Mouse (Mus musculus) forebrain, postnatal 0 days (tissue): Measurements from ENCODE around the gene Jsrp1. TPM values are rescaled to one million over a fixed set of nuclear protein-coding genes. Genes with fewer than 3 reads are reported as not detected.

Experiments
- ATAC-seq: fragments of 200-750 bp; cut with Nextera tagmentation; 2 replicates; pipeline ENCODE4 v1.8.0; 2017; ENCODE audit warnings: mild to moderate bottlenecking, moderate library complexity
- DNase-seq: peaks from one replicate; pipeline ENCODE4 v3.0.0-alpha.2; 2015
- H3K27ac ChIP-seq: fragments of 300-500 bp; sonication (generic); 2 replicates; pipeline ENCODE4 v1.5.1; 2014; ENCODE audit warnings: low read depth, mild to moderate bottlenecking, antibody characterized with exemption, low read length, moderate library complexity, mixed read lengths
- H3K27me3 ChIP-seq: fragments of 300-500 bp; sonication (generic); 2 replicates; pipeline ENCODE4 v1.6.1; 2014; ENCODE audit warnings: mild to moderate bottlenecking, low read length, mixed read lengths; ENCODE audit not compliant: insufficient read depth
- H3K36me3 ChIP-seq: fragments of 300-500 bp; sonication (generic); 2 replicates; pipeline ENCODE4 v1.6.1; 2014; ENCODE audit warnings: mild to moderate bottlenecking, moderate library complexity; ENCODE audit not compliant: insufficient read depth
- H3K4me1 ChIP-seq: fragments of 300-500 bp; sonication (generic); 2 replicates; pipeline ENCODE4 v1.6.1; 2014; ENCODE audit warnings: antibody characterized with exemption; ENCODE audit not compliant: insufficient read depth
- H3K4me2 ChIP-seq: fragments of 300-500 bp; sonication (generic); 2 replicates; pipeline ENCODE4 v1.6.1; 2014; ENCODE audit warnings: low read depth, mild to moderate bottlenecking, moderate library complexity
- H3K4me3 ChIP-seq: fragments of 300-500 bp; sonication (generic); 2 replicates; pipeline ENCODE4 v1.5.1; 2014; ENCODE audit warnings: low read depth, low read length, mixed read lengths
- H3K9ac ChIP-seq: fragments of 300-500 bp; sonication (generic); 2 replicates; pipeline ENCODE4 v1.6.1; 2014; ENCODE audit warnings: mild to moderate bottlenecking
- H3K9me3 ChIP-seq: fragments of 300-500 bp; sonication (generic); 2 replicates; pipeline ENCODE4 v1.6.1; 2016; ENCODE audit warnings: low read length
- CTCF ChIP-seq: sonication (generic); IDR thresholded peaks from 2 replicates; pipeline ENCODE4 v1.5.1; 2016; ENCODE audit warnings: antibody characterized with exemption, control low read depth, low read depth
- WGBS: fragments of 180-500 bp; shearing (Covaris S2); extraction: QIAGEN DNeasy Blood & Tissue Kit; methylation state at CpG from one replicate; pipeline ENCODE4 v1.1.7; 2014; 5-methylcytosine and 5-hydroxymethylcytosine counted together
- microRNA counts: library from miRNA; unstranded; fragments of <30 nt; microRNA quantifications from one replicate; lab custom pipeline; 2015
- microRNA-seq, 2 experiments: library from miRNA; unstranded; fragments of <30 nt; microRNA quantifications; one replicate each; pipeline ENCODE4; 2016
- polyA plus RNA-seq: library from polyadenylated mRNA; unstranded; fragments of >200 nt; fragmentation: Nextera tagmentation; extraction: Ambion mirVana; gene quantifications from 2 replicates; pipeline ENCODE4 v1.2.1, GENCODE M21; 2015
- total RNA-seq: library from RNA; depleted of rRNA; stranded (reverse); fragments of >200 nt; gene quantifications from 2 replicates; pipeline ENCODE4 v1.2.3, GENCODE M21; 2014; rRNA removed

The Jsrp1 gene
- total and polyA plus RNA-seq, 2 experiments from 2014 or later = 0.38 to 0.76 TPM

GRCm38 (mm10) chr10:80766161-80766815 is 47.0 kb downstream of the Jsrp1 start:
- peaks cover 58% of the 10 kb centered on the region for H3K36me3 ChIP-seq
- no peaks in the 10 kb centered on the region for H3K9me3 ChIP-seq
- no peak for TF ChIP-seq CTCF

GRCm38 (mm10) chr10:80765746-80766145 is 47.6 kb downstream of the Jsrp1 start:
- Histone ChIP-seq H3K27ac (no peak overlapping the region), H3K4me2 (no peak overlapping the region), H3K4me1 (no peaks in the 10 kb centered on the region; the same call in 1 of the 2 replicates), H3K27me3 (no peaks in the 10 kb centered on the region), H3K9me3 (no peaks in the 10 kb centered on the region), H3K4me3 (no peak overlapping the region), H3K36me3 (peaks cover 53% of the 10 kb centered on the region), H3K9ac (no peak overlapping the region)
- WGBS = 84% methylated on average over 2 of the region's 2 CpGs
- TF ChIP-seq CTCF = no peak
- ATAC-seq (no peak), DNase-seq (no peak)

More at GRCm38 (mm10) chr10:80766161-80766815, 47.0 kb downstream of the Jsrp1 start:
- no peak overlapping the region for H3K4me3 ChIP-seq
- WGBS = 84% methylated on average over 10 of the region's 10 CpGs
- ATAC-seq (no peak), DNase-seq (no peak)
- no peak overlapping the region for H3K4me2 ChIP-seq
- H3K4me1 ChIP-seq = no peaks in the 10 kb centered on the region; the same call in 1 of the 2 replicates
- H3K9ac ChIP-seq = no peak overlapping the region
- no peaks in the 10 kb centered on the region for H3K27me3 ChIP-seq
- H3K27ac ChIP-seq = no peak overlapping the region

GRCm38 (mm10) chr10:80763502-80763901 is 49.8 kb downstream of the Jsrp1 start:
- no peaks in the 10 kb centered on the region for H3K9me3 ChIP-seq
- no peak overlapping the region for H3K4me3 ChIP-seq
- no peak overlapping the region for H3K9ac ChIP-seq
- no peak for TF ChIP-seq CTCF
- 95% methylated on average over 2 of the region's 2 CpGs for WGBS
- H3K4me2 ChIP-seq = no peak overlapping the region
- peaks cover 34% of the 10 kb centered on the region for H3K36me3 ChIP-seq
- H3K4me1 ChIP-seq = no peaks in the 10 kb centered on the region; the same call in 1 of the 2 replicates
- no peaks in the 10 kb centered on the region for H3K27me3 ChIP-seq
- DNase-seq (no peak), ATAC-seq (no peak)
- no peak overlapping the region for H3K27ac ChIP-seq

- DNase-seq (no peak), ATAC-seq (no peak)
- Histone ChIP-seq H3K4me3 (no peak overlapping the region), H3K36me3 (peaks cover 19% of the 10 kb centered on the region), H3K27me3 (no peaks in the 10 kb centered on the region), H3K27ac (no peak overlapping the region), H3K4me2 (no peak overlapping the region), H3K9me3 (no peaks in the 10 kb centered on the region), H3K9ac (no peak overlapping the region), H3K4me1 (peaks cover 9% of the 10 kb centered on the region)
- 72% methylated on average over 3 of the region's 3 CpGs for WGBS
- no peak for TF ChIP-seq CTCF
Measured at GRCm38 (mm10) chr10:80761821-80762220, 51.5 kb downstream of the Jsrp1 start.

GRCm38 (mm10) chr10:80760596-80761524 is 52.4 kb downstream of the Jsrp1 start:
- Histone ChIP-seq H3K9me3 (no peaks in the 10 kb centered on the region), H3K4me3 (no peak overlapping the region), H3K4me1 (peaks cover 17% of the 10 kb centered on the region), H3K9ac (no peak overlapping the region), H3K27ac (no peak overlapping the region), H3K4me2 (no peak overlapping the region), H3K27me3 (no peaks in the 10 kb centered on the region), H3K36me3 (peaks cover 10% of the 10 kb centered on the region; the same call in 1 of the 2 replicates)
- no peak for DNase-seq
- no peak for TF ChIP-seq CTCF
- no peak for ATAC-seq
- WGBS = 82% methylated on average over 4 of the region's 4 CpGs

- DNase-seq (no peak), ATAC-seq (no peak)
- Histone ChIP-seq H3K27me3 (no peaks in the 10 kb centered on the region), H3K4me2 (no peak overlapping the region), H3K9me3 (no peaks in the 10 kb centered on the region), H3K4me1 (peaks cover 17% of the 10 kb centered on the region), H3K9ac (no peak overlapping the region), H3K36me3 (no peaks in the 10 kb centered on the region), H3K27ac (no peak overlapping the region), H3K4me3 (no peak overlapping the region)
- 87% methylated on average over 7 of the region's 7 CpGs for WGBS
- no peak for TF ChIP-seq CTCF
Measured at GRCm38 (mm10) chr10:80758651-80759050, 54.6 kb downstream of the Jsrp1 start.

MicroRNA genes within 50 kb of the gene (microRNA counts, 519-probe panel; counts per million panel counts)
- microRNA mmu-miR-1982 (lab: Ali Mortazavi, UCI) = not detected

Small RNA genes lying within 50 kb of the gene (microRNA-seq; reads per million reads assigned to microRNA genes)
- gene Mir1982 = 5.8 to 10.1 reads per million in 2 experiments

Other genes with a start within 250 kb of the Jsrp1 start
- 17.9 and 18.7 TPM in 2 replicates for gene Klf16, start 236.2 kb downstream of the Jsrp1 start, total RNA-seq
- gene Klf16, start 236.2 kb downstream of the Jsrp1 start, polyA plus RNA-seq = 13.3 and 14.1 TPM in 2 replicates
- 156 and 201 TPM in 2 replicates for gene Abhd17a, start 223.2 kb downstream of the Jsrp1 start, total RNA-seq
- 154 and 155 TPM in 2 replicates for gene Abhd17a, start 223.2 kb downstream of the Jsrp1 start, polyA plus RNA-seq
- gene Scamp4, start 210.6 kb downstream of the Jsrp1 start, total RNA-seq = 21.0 and 24.1 TPM in 2 replicates
- 86.8 and 87.9 TPM in 2 replicates for gene Scamp4, start 210.6 kb downstream of the Jsrp1 start, polyA plus RNA-seq
- gene Adat3, start 210.6 kb downstream of the Jsrp1 start, total RNA-seq = 3.0 and 4.9 TPM in 2 replicates
- 4.2 and 4.5 TPM in 2 replicates for gene Adat3, start 210.6 kb downstream of the Jsrp1 start, polyA plus RNA-seq
- gene Gm49322, start 207.5 kb downstream of the Jsrp1 start, total RNA-seq = 1.2 and 2.7 TPM in 2 replicates
- 0.58 and 0.69 TPM in 2 replicates for gene Gm49322, start 207.5 kb downstream of the Jsrp1 start, polyA plus RNA-seq
- 127 and 135 TPM in 2 replicates for gene Csnk1g2, start 190.7 kb downstream of the Jsrp1 start, total RNA-seq
- gene Csnk1g2, start 190.7 kb downstream of the Jsrp1 start, polyA plus RNA-seq = 91.8 and 94.1 TPM in 2 replicates
- 105 and 131 TPM in 2 replicates for gene Btbd2, start 156.4 kb downstream of the Jsrp1 start, total RNA-seq
- gene Btbd2, start 156.4 kb downstream of the Jsrp1 start, polyA plus RNA-seq = 70.4 and 77.6 TPM in 2 replicates
- gene Mknk2, start 135.4 kb downstream of the Jsrp1 start, total RNA-seq = 55.2 and 69.8 TPM in 2 replicates
- 42.4 and 43.6 TPM in 2 replicates for gene Mknk2, start 135.4 kb downstream of the Jsrp1 start, polyA plus RNA-seq
- 54.1 and 57.8 TPM in 2 replicates for gene Mob3a, start 111.5 kb downstream of the Jsrp1 start, total RNA-seq
- gene Mob3a, start 111.5 kb downstream of the Jsrp1 start, polyA plus RNA-seq = 38.9 and 45.9 TPM in 2 replicates
- 37.9 and 39.5 TPM in 2 replicates for gene Izumo4, start 111.3 kb downstream of the Jsrp1 start, total RNA-seq
- 34.4 and 36.7 TPM in 2 replicates for gene Izumo4, start 111.3 kb downstream of the Jsrp1 start, polyA plus RNA-seq
- 137 and 176 TPM in 2 replicates for gene Ap3d1, start 71.2 kb downstream of the Jsrp1 start, total RNA-seq
- gene Ap3d1, start 71.2 kb downstream of the Jsrp1 start, polyA plus RNA-seq = 63.8 and 87.7 TPM in 2 replicates
- 15.9 and 21.7 TPM in 2 replicates for gene Dot1l, start 58.3 kb downstream of the Jsrp1 start, total RNA-seq
- 5.7 and 8.5 TPM in 2 replicates for gene Dot1l, start 58.3 kb downstream of the Jsrp1 start, polyA plus RNA-seq
- 20.4 and 20.6 TPM in 2 replicates for gene Sf3a2, start 15.3 kb downstream of the Jsrp1 start, total RNA-seq
- gene Sf3a2, start 15.3 kb downstream of the Jsrp1 start, polyA plus RNA-seq = 66.4 and 73.7 TPM in 2 replicates
- 81.1 and 89.0 TPM in 2 replicates for gene Plekhj1, start 14.9 kb downstream of the Jsrp1 start, total RNA-seq
- 96.8 and 107 TPM in 2 replicates for gene Plekhj1, start 14.9 kb downstream of the Jsrp1 start, polyA plus RNA-seq
- gene Amh, start 8.3 kb downstream of the Jsrp1 start, total RNA-seq = 0.62 and 0.69 TPM in 2 replicates
- gene Amh, start 8.3 kb downstream of the Jsrp1 start, polyA plus RNA-seq = not detected in 2 replicates
- gene Oaz1, start 13.2 kb upstream of the Jsrp1 start, total RNA-seq = 1,019 and 1,040 TPM in 2 replicates
- 1,146 and 1,244 TPM in 2 replicates for gene Oaz1, start 13.2 kb upstream of the Jsrp1 start, polyA plus RNA-seq
- 23.3 and 23.7 TPM in 2 replicates for gene Lingo3, start 30.5 kb upstream of the Jsrp1 start, total RNA-seq
- gene Lingo3, start 30.5 kb upstream of the Jsrp1 start, polyA plus RNA-seq = 18.5 and 20.3 TPM in 2 replicates
- 158 and 292 TPM in 2 replicates for gene Lsm7, start 41.7 kb upstream of the Jsrp1 start, total RNA-seq
- 306 and 392 TPM in 2 replicates for gene Lsm7, start 41.7 kb upstream of the Jsrp1 start, polyA plus RNA-seq
- gene Sppl2b, start 41.8 kb upstream of the Jsrp1 start, total RNA-seq = 79.2 and 90.3 TPM in 2 replicates
- gene Sppl2b, start 41.8 kb upstream of the Jsrp1 start, polyA plus RNA-seq = 64.6 and 74.4 TPM in 2 replicates
- 0.08 and 0.33 TPM in 2 replicates for gene Tmprss9, start 58.4 kb upstream of the Jsrp1 start, total RNA-seq
- 0.18 and 0.22 TPM in 2 replicates for gene Tmprss9, start 58.4 kb upstream of the Jsrp1 start, polyA plus RNA-seq
- 214 and 233 TPM in 2 replicates for gene Timm13, start 87.5 kb upstream of the Jsrp1 start, total RNA-seq
- 381 and 448 TPM in 2 replicates for gene Timm13, start 87.5 kb upstream of the Jsrp1 start, polyA plus RNA-seq
- 46.1 and 46.5 TPM in 2 replicates for gene Lmnb2, start 104.7 kb upstream of the Jsrp1 start, total RNA-seq
- 22.1 and 24.5 TPM in 2 replicates for gene Lmnb2, start 104.7 kb upstream of the Jsrp1 start, polyA plus RNA-seq
- gene Gadd45b, start 116.6 kb upstream of the Jsrp1 start, total RNA-seq = 5.0 and 5.8 TPM in 2 replicates
- 6.5 and 7.7 TPM in 2 replicates for gene Gadd45b, start 116.6 kb upstream of the Jsrp1 start, polyA plus RNA-seq
- 64.5 and 91.4 TPM in 2 replicates for gene Gng7, start 201.4 kb upstream of the Jsrp1 start, total RNA-seq
- gene Gng7, start 201.4 kb upstream of the Jsrp1 start, polyA plus RNA-seq = 76.2 and 85.7 TPM in 2 replicates
- 65.4 and 76.0 TPM in 2 replicates for gene Diras1, start 212.2 kb upstream of the Jsrp1 start, total RNA-seq
- 66.1 and 70.2 TPM in 2 replicates for gene Diras1, start 212.2 kb upstream of the Jsrp1 start, polyA plus RNA-seq
- 82.1 and 104 TPM in 2 replicates for gene Slc39a3, start 223.9 kb upstream of the Jsrp1 start, total RNA-seq
- 43.5 and 45.2 TPM in 2 replicates for gene Slc39a3, start 223.9 kb upstream of the Jsrp1 start, polyA plus RNA-seq
- 176 and 215 TPM in 2 replicates for gene Sgta, start 246.7 kb upstream of the Jsrp1 start, total RNA-seq
- 326 and 360 TPM in 2 replicates for gene Sgta, start 246.7 kb upstream of the Jsrp1 start, polyA plus RNA-seq